9 mouse cellular contexts compared by ENCODE assay signal in the genomic region with DNA sequence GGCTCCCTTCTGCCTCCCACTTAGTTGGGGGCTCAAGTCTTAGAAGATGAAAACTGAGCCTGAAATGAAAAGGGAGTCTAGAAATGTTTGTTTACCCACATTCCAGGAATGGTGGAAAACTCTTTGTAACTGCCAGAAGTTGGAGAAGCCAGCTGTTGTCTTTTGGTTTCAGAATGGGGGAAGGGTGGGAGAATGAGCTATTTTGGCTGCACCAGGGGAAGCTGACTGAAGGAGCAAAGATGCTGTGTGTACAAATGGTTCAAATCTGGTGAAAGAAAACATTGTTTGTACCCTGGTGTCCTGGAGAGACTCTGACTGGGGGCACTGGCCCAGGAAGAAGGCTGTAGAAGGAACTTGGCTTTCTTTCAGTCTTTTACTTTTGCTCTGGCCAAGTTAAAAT.
DNase-seq lines count a peak whose midpoint lies in the region; ATAC-seq lines count a peak whose summit lies in the region.
"Had no signal": no experiment of that assay in that cellular context is flagged by ENCODE, and none has a peak within 500 bp of the region (broad histone marks: within the 10 kb centered on the region; RNA-seq: fewer than 3 reads in every experiment).

No protein-coding gene starts in this region.

- H3K9me3 ChIP-seq in intestine, embryonic 15.5 days = no peaks in the 10 kb centered on the region
- H3K9me3 ChIP-seq: midbrain, embryonic 15.5 days had no signal

- no peak for ATAC-seq in intestine, embryonic 15.5 days
- ATAC-seq: midbrain, embryonic 15.5 days had no signal

- no peak overlapping the region for H3K9ac ChIP-seq in intestine, embryonic 15.5 days
- H3K9ac ChIP-seq: midbrain, embryonic 15.5 days had no signal

- H3K4me3 ChIP-seq in intestine, embryonic 15.5 days (replicated peaks) = no peak overlapping the region
- H3K4me3 ChIP-seq: midbrain, embryonic 15.5 days had no signal

- 0 out of 2 replicates have a peak, but pooled peaks cover 2% of the 10 kb centered on the region for H3K27me3 ChIP-seq in intestine, embryonic 15.5 days (replicated peaks)
- H3K27me3 ChIP-seq: midbrain, embryonic 15.5 days had no signal

- peak; percentile 42 for DNase-seq in kidney, adult 11 months
- no peak for DNase-seq in kidney, adult 18-20 months
- DNase-seq in embryo, embryonic 10.5 days (ENCODE audit: low spot score) = peak; percentile 28
- DNase-seq in heart, postnatal 10 days = peak; percentile 56 to 61
- peak; percentile 7 to 78 for DNase-seq in layer of hippocampus, postnatal 14 days (ENCODE audit: low spot score in 2 of 2)
- DNase-seq in frontal cortex, postnatal 25 days (ENCODE audit: low spot score in 2 of 2) = no peak
- DNase-seq in urinary bladder, postnatal 25 days (ENCODE audit: low spot score) = no peak

- H3K27ac ChIP-seq in intestine, embryonic 15.5 days = no peak overlapping the region
- H3K27ac ChIP-seq: midbrain, embryonic 15.5 days had no signal

- intact Hi-C loops in heart, postnatal 10 days (cut with DNase I) = loop anchor here (5.0 kb wide), 1 partner anchor 104 kb away; no protein-coding TSS in a partner anchor

- no peak overlapping the region for H3K4me2 ChIP-seq in intestine, embryonic 15.5 days (replicated peaks)
- H3K4me2 ChIP-seq: midbrain, embryonic 15.5 days had no signal

- no peaks in the 10 kb centered on the region for H3K4me1 ChIP-seq in intestine, embryonic 15.5 days (replicated peaks)
- H3K4me1 ChIP-seq: midbrain, embryonic 15.5 days had no signal

- no peaks in the 10 kb centered on the region for H3K36me3 ChIP-seq in intestine, embryonic 15.5 days
- H3K36me3 ChIP-seq: midbrain, embryonic 15.5 days had no signal

Comparison
In these comparisons a context has a peak if more than half of its experiments do, and no peak if none do; other contexts are left out.
1. DNase-seq: peak in kidney, adult 11 months (single experiment), embryo, embryonic 10.5 days (single experiment), heart, postnatal 10 days (2 of 2) and layer of hippocampus, postnatal 14 days (2 of 2); none in kidney, adult 18-20 months (single experiment), frontal cortex, postnatal 25 days (0 of 2) and urinary bladder, postnatal 25 days (single experiment).